Mouse (Mus musculus) heart, postnatal 0 days (tissue): ENCODE results near the gene Gm47841. TPM values are rescaled to one million over a fixed set of nuclear protein-coding genes. Genes with fewer than 3 reads are reported as not detected.
A peak's percentile ranks its signal among the peaks of the same experiment; 100 is the strongest.

Experiments used
- ATAC-seq: fragments of 200-750 bp; cut with Nextera tagmentation; 2 replicates; pipeline ENCODE4 v1.8.0; 2017; ENCODE audit warnings: low read depth, moderate number of reproducible peaks, moderate library complexity; ENCODE audit not compliant: insufficient read depth
- DNase-seq: peaks from one replicate; pipeline ENCODE4 v3.0.0-alpha.2; 2016; ENCODE audit warnings: low spot score
- H3K27ac ChIP-seq: fragments of 300-500 bp; sonication (generic); 2 replicates; pipeline ENCODE4 v1.5.1; 2014; ENCODE audit warnings: low read depth, mild to moderate bottlenecking
- H3K27me3 ChIP-seq: fragments of 300-500 bp; sonication (generic); 2 replicates; pipeline ENCODE4 v1.6.1; 2014; ENCODE audit warnings: low read length, mixed read lengths; ENCODE audit not compliant: control insufficient read depth, insufficient read depth
- H3K36me3 ChIP-seq: fragments of 300-500 bp; sonication (generic); replicated peaks from 2 replicates; pipeline ENCODE4 v1.6.1; 2014; ENCODE audit warnings: low read length, mixed read lengths; ENCODE audit not compliant: control insufficient read depth, insufficient read depth
- H3K4me1 ChIP-seq: fragments of 300-500 bp; sonication (generic); 2 replicates; pipeline ENCODE4 v1.6.1; 2014; ENCODE audit warnings: antibody characterized with exemption; ENCODE audit not compliant: control insufficient read depth, insufficient read depth
- H3K4me2 ChIP-seq: fragments of 300-500 bp; sonication (generic); 2 replicates; pipeline ENCODE4 v1.6.1; 2014; ENCODE audit warnings: low read depth, mild to moderate bottlenecking, low read length, moderate library complexity
- H3K4me3 ChIP-seq: fragments of 300-500 bp; sonication (generic); 2 replicates; pipeline ENCODE4 v1.5.1; 2014; ENCODE audit warnings: low read depth, low read length
- H3K9ac ChIP-seq: fragments of 300-500 bp; sonication (generic); replicated peaks from 2 replicates; pipeline ENCODE4 v1.6.1; 2014; ENCODE audit warnings: low read depth, low read length, mixed read lengths
- H3K9me3 ChIP-seq: fragments of 300-500 bp; sonication (generic); replicated peaks from 2 replicates; pipeline ENCODE4 v1.6.1; 2016; ENCODE audit warnings: low read length; ENCODE audit not compliant: control insufficient read depth
- CTCF ChIP-seq: IDR thresholded peaks from 2 replicates; pipeline ENCODE4 v1.5.1; 2016; ENCODE audit warnings: antibody characterized with exemption, control low read depth, low read depth
- EP300 ChIP-seq: IDR thresholded peaks from 2 replicates; pipeline ENCODE4 v1.6.1; 2016; ENCODE audit warnings: antibody characterized with exemption, low read depth
- WGBS: fragments of 180-500 bp; shearing (Covaris S2); extraction: QIAGEN DNeasy Blood & Tissue Kit; methylation state at CpG from one replicate; pipeline ENCODE4 v1.1.7; 2014; 5-methylcytosine and 5-hydroxymethylcytosine counted together
- polyA plus RNA-seq: library from polyadenylated mRNA; unstranded; fragments of >200 nt; fragmentation: Nextera tagmentation; extraction: Ambion mirVana; gene quantifications from 2 replicates; pipeline ENCODE4 v1.2.1, GENCODE M21; 2015
- total RNA-seq: library from RNA; depleted of rRNA; stranded (reverse); fragments of >200 nt; gene quantifications from 2 replicates; pipeline ENCODE4 v1.2.3, GENCODE M21; 2014; ENCODE audit warnings: low replicate concordance

The Gm47841 gene
- total and polyA plus RNA-seq, 2 experiments from 2014 or later, result not detected

GRCm38 (mm10) chr15:101048338-101048896 lies 1.2 kb upstream of the Gm47841 start:
- Histone ChIP-seq H3K9ac (no peak overlapping the region), H3K9me3 (no peaks in the 10 kb centered on the region), H3K4me3 (no peak overlapping the region), H3K4me1 (no peaks in the 10 kb centered on the region; the same call in 1 of the 2 replicates), H3K4me2 (no peak overlapping the region), H3K27me3 (peaks cover 96% of the 10 kb centered on the region), H3K36me3 (0 out of 2 replicates have a peak, but pooled peaks cover 3% of the 10 kb centered on the region), H3K27ac (no peak overlapping the region)
- ATAC-seq (no peak), DNase-seq (no peak)
- TF ChIP-seq CTCF (no peak), EP300 (no peak)
- WGBS, result 50% methylated on average over 5 of the region's 5 CpGs

GRCm38 (mm10) chr15:101046527-101047193 lies 537 bp downstream of the Gm47841 start:
- Histone ChIP-seq H3K4me2 (peak overlapping the region; percentile 67), H3K4me3 (peak overlapping the region; percentile 39), H3K9ac (no peak overlapping the region), H3K27ac (no peak overlapping the region), H3K9me3 (no peaks in the 10 kb centered on the region), H3K4me1 (no peaks in the 10 kb centered on the region; the same call in 1 of the 2 replicates), H3K36me3 (no peaks in the 10 kb centered on the region), H3K27me3 (peaks cover 94% of the 10 kb centered on the region)
- DNase-seq (no peak), ATAC-seq (0 out of 2 replicates have a peak, but pooled peaks have one; percentile 28)
- TF ChIP-seq EP300 (no peak), CTCF (no peak)
- 1% methylated on average over 69 of the region's 77 CpGs for WGBS

- TF ChIP-seq EP300, result no peak
- no peak for TF ChIP-seq CTCF
- H3K4me1 ChIP-seq, result no peaks in the 10 kb centered on the region; the same call in 1 of the 2 replicates
- no peaks in the 10 kb centered on the region for H3K36me3 ChIP-seq
- ATAC-seq (no peak), DNase-seq (no peak)
- H3K4me2 ChIP-seq, result peak overlapping the region; percentile 67
- WGBS, result 4% methylated on average over 42 of the region's 43 CpGs
- no peaks in the 10 kb centered on the region for H3K9me3 ChIP-seq
- H3K27ac ChIP-seq, result no peak overlapping the region
- H3K27me3 ChIP-seq, result peaks cover 94% of the 10 kb centered on the region
- H3K9ac ChIP-seq, result no peak overlapping the region
- peak overlapping the region; percentile 39 for H3K4me3 ChIP-seq
Observed at GRCm38 (mm10) chr15:101046039-101046526, 1.1 kb downstream of the Gm47841 start.

GRCm38 (mm10) chr15:101044531-101044930 lies 2.7 kb downstream of the Gm47841 start:
- H3K4me2 ChIP-seq, result no peak overlapping the region
- H3K36me3 ChIP-seq, result no peaks in the 10 kb centered on the region
- TF ChIP-seq EP300, result no peak
- DNase-seq (no peak), ATAC-seq (no peak)
- no peaks in the 10 kb centered on the region; the same call in 1 of the 2 replicates for H3K4me1 ChIP-seq
- no peak overlapping the region for H3K4me3 ChIP-seq
- peaks cover 97% of the 10 kb centered on the region for H3K27me3 ChIP-seq
- no peak overlapping the region for H3K27ac ChIP-seq
- H3K9me3 ChIP-seq, result no peaks in the 10 kb centered on the region
- no peak overlapping the region for H3K9ac ChIP-seq
- WGBS, result 49% methylated on average over 6 of the region's 6 CpGs

GRCm38 (mm10) chr15:101042613-101043012 lies 4.6 kb downstream of the Gm47841 start:
- Histone ChIP-seq H3K4me2 (no peak overlapping the region), H3K4me3 (no peak overlapping the region), H3K9ac (no peak overlapping the region), H3K9me3 (no peaks in the 10 kb centered on the region), H3K27ac (no peak overlapping the region), H3K27me3 (peaks cover 93% of the 10 kb centered on the region), H3K36me3 (no peaks in the 10 kb centered on the region), H3K4me1 (no peaks in the 10 kb centered on the region; the same call in 1 of the 2 replicates)
- 22% methylated on average over 6 of the region's 6 CpGs for WGBS
- DNase-seq (peak; percentile 21), ATAC-seq (no peak)
- no peak for TF ChIP-seq EP300
- peak; percentile 55 for TF ChIP-seq CTCF

- H3K27me3 ChIP-seq, result peaks cover 87% of the 10 kb centered on the region
Observed at GRCm38 (mm10) chr15:101041966-101042365, 5.2 kb downstream of the Gm47841 start.

More at GRCm38 (mm10) chr15:101041966-101042365, 5.2 kb downstream of the Gm47841 start:
- Histone ChIP-seq H3K9me3 (no peaks in the 10 kb centered on the region), H3K4me1 (no peaks in the 10 kb centered on the region; the same call in 1 of the 2 replicates), H3K9ac (no peak overlapping the region), H3K4me2 (no peak overlapping the region), H3K36me3 (no peaks in the 10 kb centered on the region), H3K27ac (no peak overlapping the region), H3K4me3 (no peak overlapping the region)
- TF ChIP-seq EP300 (no peak), CTCF (no peak)
- WGBS, result 40% methylated on average over 6 of the region's 6 CpGs
- DNase-seq (no peak), ATAC-seq (no peak)
